Mouse (Mus musculus) spleen, adult 2 months (tissue): Measurements from ENCODE around the gene Asxl1.

Experiments
- CTCF ChIP-seq: fragments of 200-500 bp; IDR thresholded peaks from 2 replicates; pipeline ENCODE4 v1.5.1; 2011; ENCODE audit warnings: mild to moderate bottlenecking, inconsistent platforms; ENCODE audit not compliant: insufficient read depth, insufficient read length, insufficient replicate concordance; ENCODE audit errors: extremely low read depth
- POLR2A ChIP-seq: fragments of 200-500 bp; IDR thresholded peaks from 2 replicates; pipeline ENCODE4 v1.6.1; 2011; ENCODE audit warnings: low read depth, low read length, inconsistent platforms

GRCm38 (mm10) chr2:153425124-153425844 is 79.7 kb downstream of the Asxl1 start:
- TF ChIP-seq CTCF: no peak
- no peak for TF ChIP-seq POLR2A
